Mouse (Mus musculus) ovary, postnatal 14 days (tissue): ENCODE results near the gene Focad.

Experiments used
- DNase-seq: peaks from one replicate; pipeline ENCODE4 v3.0.0; 2022; ENCODE audit warnings: low spot score

The Focad gene

GRCm38 (mm10) chr4:88211200-88211885 lies 116.9 kb downstream of the Focad start:
- no peak for DNase-seq

- no peak for DNase-seq
Observed at GRCm38 (mm10) chr4:88213895-88214294, 119.5 kb downstream of the Focad start.

- DNase-seq = no peak
Observed at GRCm38 (mm10) chr4:88218286-88218685, 123.9 kb downstream of the Focad start.

GRCm38 (mm10) chr4:88218797-88219196 lies 124.4 kb downstream of the Focad start:
- no peak for DNase-seq

- no peak for DNase-seq
Observed at GRCm38 (mm10) chr4:88231375-88231774, 136.9 kb downstream of the Focad start.

- DNase-seq = no peak
Observed at GRCm38 (mm10) chr4:88235941-88236340, 141.5 kb downstream of the Focad start.

GRCm38 (mm10) chr4:88236926-88237756 lies 142.7 kb downstream of the Focad start:
- DNase-seq = no peak

GRCm38 (mm10) chr4:88238351-88238750 lies 143.9 kb downstream of the Focad start:
- DNase-seq = no peak

- DNase-seq = no peak
Observed at GRCm38 (mm10) chr4:88243834-88244233, 149.4 kb downstream of the Focad start.

- DNase-seq = no peak
Observed at GRCm38 (mm10) chr4:88245494-88245893, 151.1 kb downstream of the Focad start.

GRCm38 (mm10) chr4:88261349-88261748 lies 166.9 kb downstream of the Focad start:
- no peak for DNase-seq

- no peak for DNase-seq
Observed at GRCm38 (mm10) chr4:88264536-88264935, 170.1 kb downstream of the Focad start.

GRCm38 (mm10) chr4:88270408-88271067 lies 176.1 kb downstream of the Focad start:
- DNase-seq = no peak

GRCm38 (mm10) chr4:88275571-88276041 lies 181.2 kb downstream of the Focad start:
- DNase-seq = no peak

- DNase-seq = no peak
Observed at GRCm38 (mm10) chr4:88276058-88276734, 181.8 kb downstream of the Focad start.

- no peak for DNase-seq
Observed at GRCm38 (mm10) chr4:88278524-88278923, 184.1 kb downstream of the Focad start.

GRCm38 (mm10) chr4:88280536-88280935 lies 186.1 kb downstream of the Focad start:
- no peak for DNase-seq

- no peak for DNase-seq
Observed at GRCm38 (mm10) chr4:88295537-88295936, 201.1 kb downstream of the Focad start.

- no peak for DNase-seq
Observed at GRCm38 (mm10) chr4:88299551-88299950, 205.1 kb downstream of the Focad start.

GRCm38 (mm10) chr4:88300832-88301621 lies 206.6 kb downstream of the Focad start:
- no peak for DNase-seq

GRCm38 (mm10) chr4:88302291-88302690 lies 207.9 kb downstream of the Focad start:
- no peak for DNase-seq
